ENCODE assay signal across 21 mouse cellular contexts in the genomic region with DNA sequence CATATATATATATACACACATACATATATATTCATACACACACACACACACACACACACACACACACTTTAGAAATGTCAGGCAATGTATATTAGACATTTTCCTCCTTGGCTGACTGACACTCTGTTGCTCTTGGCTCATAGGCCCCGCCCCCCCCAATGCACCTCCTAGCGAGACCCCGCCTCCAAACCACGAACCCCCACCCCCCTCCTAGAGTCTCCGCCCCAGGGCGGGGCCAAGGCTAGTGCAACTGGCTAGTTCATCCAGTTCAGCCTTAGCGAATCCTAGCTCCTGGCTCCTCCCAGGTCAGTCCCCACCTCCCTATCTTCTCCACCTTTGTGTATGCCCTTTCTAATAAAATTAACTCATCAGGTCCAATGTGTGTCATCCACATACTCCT. TPM values are rescaled to one million over a fixed set of nuclear protein-coding genes. Genes with fewer than 3 reads are reported as not detected.
A peak's percentile ranks its signal among the peaks of the same experiment; 100 is the strongest.
DNase-seq lines count a peak whose midpoint lies in the region; ATAC-seq and TF ChIP-seq lines count a peak whose summit lies in the region.
"Had no signal": no experiment of that assay in that cellular context is flagged by ENCODE, and none has a peak within 500 bp of the region (broad histone marks: within the 10 kb centered on the region; RNA-seq: fewer than 3 reads in every experiment).

No protein-coding gene starts in this region.

- H3K36me3 ChIP-seq in liver, embryonic 12.5 days = no peaks in the 10 kb centered on the region
- no peaks in the 10 kb centered on the region for H3K36me3 ChIP-seq in stomach, postnatal 0 days (ENCODE audit: control insufficient read depth, insufficient read depth, low read length)
- H3K36me3 ChIP-seq: forebrain, embryonic 10.5 days; G1E; hindbrain, embryonic 15.5 days; limb, embryonic 13.5 days had no signal

- no peaks in the 10 kb centered on the region for H3K9me3 ChIP-seq in liver, embryonic 12.5 days (replicated peaks)
- no peaks in the 10 kb centered on the region for H3K9me3 ChIP-seq in stomach, postnatal 0 days (ENCODE audit: control insufficient read depth, low read length)
- H3K9me3 ChIP-seq: forebrain, embryonic 10.5 days; hindbrain, embryonic 15.5 days; limb, embryonic 13.5 days had no signal

- WGBS in liver, embryonic 12.5 days (ENCODE audit: insufficient replicate concordance) = 67% methylated on average over 7 of the region's 7 CpGs
- 84% methylated on average over 7 of the region's 7 CpGs for WGBS in stomach, postnatal 0 days

- H3K9ac ChIP-seq in liver, embryonic 12.5 days = no peak overlapping the region
- no peak overlapping the region for H3K9ac ChIP-seq in stomach, postnatal 0 days (ENCODE audit: low read length)
- H3K9ac ChIP-seq: hindbrain, embryonic 15.5 days; limb, embryonic 13.5 days had no signal

- ATAC-seq in liver, embryonic 12.5 days = no peak
- ATAC-seq in stomach, postnatal 0 days (ENCODE audit: low FRiP score, low TSS enrichment) = 0 out of 2 replicates have a peak, but pooled peaks have one; percentile 26
- ATAC-seq: lung, postnatal 0 days had no signal

- no peaks in the 10 kb centered on the region for H3K4me1 ChIP-seq in liver, embryonic 12.5 days
- H3K4me1 ChIP-seq in stomach, postnatal 0 days (replicated peaks; ENCODE audit: control insufficient read depth, insufficient read depth) = no peaks in the 10 kb centered on the region
- H3K4me1 ChIP-seq: forebrain, embryonic 10.5 days; hindbrain, embryonic 15.5 days; limb, embryonic 13.5 days had no signal

- no peak for TF ChIP-seq EP300 in stomach, postnatal 0 days (optimal IDR thresholded peaks at IDR 0.05)

- peak; percentile 3 for DNase-seq in embryo, embryonic 11 days
- no peak for DNase-seq in embryo, embryonic 9.5 days (ENCODE audit: extremely low spot score)
- peak; percentile 21 for DNase-seq in liver
- peak; percentile 17 for DNase-seq in NIH3T3 (ENCODE audit: low read depth)
- peak; percentile 17 for DNase-seq in stomach, postnatal 0 days (ENCODE audit: low spot score)
- DNase-seq in thymus, postnatal 0 days (ENCODE audit: low spot score) = no peak
- DNase-seq: adrenal gland, postnatal 14 days; cerebellum, adult 8-10 months; kidney, adult 8-10 months; kidney, postnatal 14 days; layer of hippocampus, postnatal 36 days; thymus, postnatal 14 days had no signal

- no peak overlapping the region for H3K4me3 ChIP-seq in liver, embryonic 12.5 days
- H3K4me3 ChIP-seq in stomach, postnatal 0 days (ENCODE audit: low read depth, low read length) = no peak overlapping the region
- H3K4me3 ChIP-seq: forebrain, embryonic 10.5 days; hindbrain, embryonic 15.5 days; layer of hippocampus, adult 2 months; limb, embryonic 13.5 days had no signal

- TF ChIP-seq CTCF in stomach, postnatal 0 days (IDR thresholded peaks at IDR 0.05; ENCODE audit: low read depth) = no peak

- no peak overlapping the region for H3K27ac ChIP-seq in liver, embryonic 12.5 days
- no peak overlapping the region for H3K27ac ChIP-seq in stomach, postnatal 0 days (replicated peaks)
- H3K27ac ChIP-seq: forebrain, embryonic 10.5 days; hindbrain, embryonic 15.5 days; layer of hippocampus, adult 2 months; limb, embryonic 13.5 days; macrophage had no signal

- no peaks in the 10 kb centered on the region for H3K27me3 ChIP-seq in liver, embryonic 12.5 days (replicated peaks)
- H3K27me3 ChIP-seq in stomach, postnatal 0 days (ENCODE audit: control insufficient read depth, insufficient read depth, low read length) = no peaks in the 10 kb centered on the region
- H3K27me3 ChIP-seq: hindbrain, embryonic 15.5 days; limb, embryonic 13.5 days had no signal

- no peak overlapping the region for H3K4me2 ChIP-seq in liver, embryonic 12.5 days
- no peak overlapping the region for H3K4me2 ChIP-seq in stomach, postnatal 0 days (replicated peaks; ENCODE audit: low read depth)
- H3K4me2 ChIP-seq: heart, embryonic 11.5 days; hindbrain, embryonic 15.5 days; limb, embryonic 13.5 days had no signal

RNA-seq across cellular contexts. Expression of a gene that starts 36.8 kb away (rescaled TPM):
- 14.0 and 14.1 TPM in 2 replicates for polyA plus RNA-seq in liver, embryonic 12.5 days (2016; fragmentation: Nextera tagmentation; extraction: Ambion mirVana)
- polyA plus RNA-seq in stomach, postnatal 0 days (2015; fragmentation: Nextera tagmentation; extraction: Ambion mirVana) = 8.7 and 9.0 TPM in 2 replicates
- 21.0 and 21.5 TPM in 2 replicates for polyA plus RNA-seq in thymus, postnatal 0 days (2015; fragmentation: Nextera tagmentation; extraction: Ambion mirVana)

Comparison
In these comparisons a context has a peak if more than half of its experiments do, and no peak if none do; other contexts are left out.
1. DNase-seq: peak in embryo, embryonic 11 days (single experiment), liver (single experiment), NIH3T3 (single experiment) and stomach, postnatal 0 days (single experiment); none in embryo, embryonic 9.5 days (single experiment) and thymus, postnatal 0 days (single experiment).